20 mouse cellular contexts compared by ENCODE assay signal in the genomic region with DNA sequence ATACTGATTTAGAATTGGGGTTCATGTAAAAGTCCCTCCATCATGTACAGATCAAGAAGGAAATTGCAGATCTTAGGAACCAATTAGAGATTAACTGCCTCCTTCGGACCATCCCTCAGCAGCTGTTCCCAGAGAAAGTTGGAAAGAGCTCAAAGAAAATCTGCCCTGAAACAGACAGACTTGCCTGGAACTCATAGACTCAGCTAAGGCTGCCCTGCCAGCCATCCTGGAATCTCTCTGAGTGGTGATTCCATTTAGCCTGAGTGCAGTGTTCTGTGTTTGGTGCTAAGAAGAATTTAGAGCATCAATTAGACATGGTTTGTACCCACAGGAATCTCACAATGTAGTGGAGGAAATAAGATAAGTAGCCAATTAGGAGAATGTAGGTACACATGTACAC.
DNase-seq lines count a peak whose midpoint lies in the region; ATAC-seq and TF ChIP-seq lines count a peak whose summit lies in the region.
"Had no signal": no experiment of that assay in that cellular context is flagged by ENCODE, and none has a peak within 500 bp of the region (broad histone marks: within the 10 kb centered on the region; RNA-seq: fewer than 3 reads in every experiment).

No protein-coding gene starts in this region.

- H3K9ac ChIP-seq in kidney, embryonic 15.5 days = no peak overlapping the region
- no peak overlapping the region for H3K9ac ChIP-seq in lung, embryonic 16.5 days (ENCODE audit: low read length)
- no peak overlapping the region for H3K9ac ChIP-seq in embryonic facial prominence, embryonic 14.5 days (ENCODE audit: low read depth, low read length)
- H3K9ac ChIP-seq: heart, embryonic 13.5 days; liver, embryonic 12.5 days had no signal

- no peak overlapping the region for H3K4me3 ChIP-seq in kidney, embryonic 15.5 days (replicated peaks)
- no peak overlapping the region for H3K4me3 ChIP-seq in kidney, adult 2 months (ENCODE audit: insufficient read depth, low read depth, low read length)
- no peak overlapping the region for H3K4me3 ChIP-seq in lung, embryonic 16.5 days (ENCODE audit: low read length)
- no peak overlapping the region for H3K4me3 ChIP-seq in lung, adult 2 months (replicated peaks; ENCODE audit: extremely low read depth, low read depth, low read length)
- no peak overlapping the region for H3K4me3 ChIP-seq in embryonic facial prominence, embryonic 14.5 days (ENCODE audit: low read depth, low read length)
- H3K4me3 ChIP-seq: gastrocnemius, adult 2 months; heart, embryonic 13.5 days; liver, embryonic 12.5 days; megakaryocyte, embryonic 14.5 days had no signal

- no peak for ATAC-seq in cerebellum, adult (ENCODE audit: insufficient number of reproducible peaks, low FRiP score, low TSS enrichment)
- 0 out of 2 replicates have a peak, but pooled peaks have one; percentile 15 for ATAC-seq in kidney, embryonic 15.5 days (replicated peaks; ENCODE audit: low FRiP score)
- 0 out of 2 replicates have a peak, but pooled peaks have one; percentile 43 for ATAC-seq in lung, embryonic 16.5 days (ENCODE audit: low read depth)
- peak; percentile 48; the same call in 1 of the 2 replicates for ATAC-seq in embryonic facial prominence, embryonic 14.5 days (ENCODE audit: low read depth)
- ATAC-seq: CD4-positive, CD25-positive, alpha-beta regulatory T cell, adult 4 months; inflammation-experienced regulatory T-cells, adult 6 months; liver, embryonic 12.5 days; lung, postnatal 0 days had no signal

- no peaks in the 10 kb centered on the region for H3K9me3 ChIP-seq in kidney, embryonic 15.5 days (replicated peaks)
- no peaks in the 10 kb centered on the region for H3K9me3 ChIP-seq in lung, embryonic 16.5 days (ENCODE audit: control insufficient read depth, low read length)
- no peaks in the 10 kb centered on the region for H3K9me3 ChIP-seq in embryonic facial prominence, embryonic 14.5 days (ENCODE audit: control insufficient read depth, low read length)
- H3K9me3 ChIP-seq: heart, embryonic 13.5 days; liver, embryonic 12.5 days had no signal

- 0 out of 2 replicates have a peak, but pooled peaks cover 7% of the 10 kb centered on the region for H3K4me1 ChIP-seq in kidney, embryonic 15.5 days
- H3K4me1 ChIP-seq in kidney, adult 2 months (ENCODE audit: control insufficient read depth, insufficient read depth, low read length) = no peaks in the 10 kb centered on the region
- no peaks in the 10 kb centered on the region for H3K4me1 ChIP-seq in lung, embryonic 16.5 days (replicated peaks; ENCODE audit: control insufficient read depth, insufficient read depth, low read length)
- no peaks in the 10 kb centered on the region for H3K4me1 ChIP-seq in lung, adult 2 months (ENCODE audit: control insufficient read depth, insufficient read depth, low read length)
- H3K4me1 ChIP-seq in embryonic facial prominence, embryonic 14.5 days (ENCODE audit: control insufficient read depth, insufficient read depth, low read length) = peaks cover 8% of the 10 kb centered on the region; the same call in 1 of the 2 replicates
- H3K4me1 ChIP-seq: heart, embryonic 13.5 days; liver, embryonic 12.5 days; megakaryocyte, embryonic 14.5 days had no signal

- no peak for TF ChIP-seq CTCF in kidney, adult 2 months (conservative IDR thresholded peaks at IDR 0.05; ENCODE audit: insufficient read depth, insufficient read length, low read depth, low read length)
- no peak for TF ChIP-seq CTCF in lung, adult 2 months (IDR thresholded peaks at IDR 0.05; ENCODE audit: insufficient read depth, low read length)

- 46% methylated on average over 1 of the region's 1 CpGs for whole genome bisulfite sequencing in kidney, embryonic 15.5 days
- WGBS in kidney, adult 2 months = 63% methylated on average over 1 of the region's 1 CpGs
- WGBS in lung, embryonic 16.5 days = 49% methylated on average over 1 of the region's 1 CpGs
- WGBS in lung, adult 2 months = 65% methylated on average over 1 of the region's 1 CpGs
- 19% methylated on average over 1 of the region's 1 CpGs for WGBS in embryonic facial prominence, embryonic 14.5 days

- no peaks in the 10 kb centered on the region for H3K27me3 ChIP-seq in kidney, embryonic 15.5 days
- H3K27me3 ChIP-seq in kidney, adult 2 months (replicated peaks; ENCODE audit: control insufficient read depth, insufficient read depth, low read length) = no peaks in the 10 kb centered on the region
- H3K27me3 ChIP-seq in lung, embryonic 16.5 days (ENCODE audit: control insufficient read depth, insufficient read depth, low read depth, low read length) = no peaks in the 10 kb centered on the region
- H3K27me3 ChIP-seq in embryonic facial prominence, embryonic 14.5 days (replicated peaks; ENCODE audit: control insufficient read depth, insufficient read depth, low read length) = no peaks in the 10 kb centered on the region
- H3K27me3 ChIP-seq: heart, embryonic 13.5 days; liver, embryonic 12.5 days; megakaryocyte, embryonic 14.5 days had no signal

- 0 out of 2 replicates have a peak overlapping the region, but pooled peaks have one; percentile 9 for H3K27ac ChIP-seq in kidney, embryonic 15.5 days
- no peak overlapping the region for H3K27ac ChIP-seq in kidney, adult 2 months (ENCODE audit: insufficient read depth, low read depth, low read length)
- no peak overlapping the region for H3K27ac ChIP-seq in lung, embryonic 16.5 days (ENCODE audit: low read length)
- no peak overlapping the region for H3K27ac ChIP-seq in embryonic facial prominence, embryonic 14.5 days (replicated peaks; ENCODE audit: low read depth, low read length)
- H3K27ac ChIP-seq: gastrocnemius, adult 2 months; heart, embryonic 13.5 days; liver, embryonic 12.5 days had no signal

- TF ChIP-seq POLR2A in kidney, adult 2 months (IDR thresholded peaks at IDR 0.05; ENCODE audit: low read depth, low read length) = no peak
- TF ChIP-seq POLR2A in lung, adult 2 months (IDR thresholded peaks at IDR 0.05; ENCODE audit: borderline replicate concordance, extremely low read depth, low read depth, low read length) = no peak

- no peaks in the 10 kb centered on the region for H3K36me3 ChIP-seq in kidney, embryonic 15.5 days
- no peaks in the 10 kb centered on the region for H3K36me3 ChIP-seq in kidney, adult 2 months (ENCODE audit: control insufficient read depth, insufficient read depth, low read length)
- no peaks in the 10 kb centered on the region for H3K36me3 ChIP-seq in lung, embryonic 16.5 days (ENCODE audit: control insufficient read depth, insufficient read depth, low read length)
- no peaks in the 10 kb centered on the region for H3K36me3 ChIP-seq in embryonic facial prominence, embryonic 14.5 days (ENCODE audit: control insufficient read depth, insufficient read depth, low read length)
- H3K36me3 ChIP-seq: G1E; heart, embryonic 13.5 days; liver, embryonic 12.5 days had no signal

- no peak overlapping the region for H3K4me2 ChIP-seq in kidney, embryonic 15.5 days
- no peak overlapping the region for H3K4me2 ChIP-seq in lung, embryonic 16.5 days (ENCODE audit: low read depth, low read length)
- H3K4me2 ChIP-seq in embryonic facial prominence, embryonic 14.5 days (ENCODE audit: low read depth, low read length) = no peak overlapping the region
- H3K4me2 ChIP-seq: heart, embryonic 13.5 days; liver, embryonic 12.5 days had no signal

- peak; percentile 34 to 36 for DNase-seq in cerebellum, postnatal 10 days
- DNase-seq in kidney, adult 2 months = no peak
- DNase-seq in lung, adult 2 months = no peak
- peak; percentile 77 for DNase-seq in embryonic facial prominence, embryonic 14.5 days (ENCODE audit: low spot score)
- no peak for DNase-seq in yolk sac, embryonic 10.5 days (ENCODE audit: low spot score)
- DNase-seq: gastrocnemius, adult 2 months; heart, adult 11 months; heart, postnatal 4 days; kidney, postnatal 25 days; thymus, postnatal 36 days had no signal

Comparison
In these comparisons a context has a peak if more than half of its experiments do, and no peak if none do; other contexts are left out.
1. DNase-seq: peak in cerebellum, postnatal 10 days (2 of 2) and embryonic facial prominence, embryonic 14.5 days (single experiment); none in kidney, adult 2 months (single experiment), lung, adult 2 months (single experiment) and yolk sac, embryonic 10.5 days (single experiment).